Mouse (Mus musculus) liver, embryonic 13.5 days (tissue): ENCODE data around the gene Cic. TPM values are rescaled to one million over a fixed set of nuclear protein-coding genes. Genes with fewer than 3 reads are reported as not detected.
"Not testable (repeated sequence)": the region's sequence is repeated elsewhere in the genome, so short reads cannot be mapped to it uniquely, and the experiment has no call there.

Experiments used
- ATAC-seq: fragments of 200-750 bp; cut with Nextera tagmentation; 2 replicates; pipeline ENCODE4 v1.8.0; 2017; ENCODE audit warnings: low read depth, mild to moderate bottlenecking, moderate number of reproducible peaks, moderate library complexity
- DNase-seq: peaks from one replicate; pipeline ENCODE4 v3.0.0; 2022
- H3K27ac ChIP-seq: fragments of 300-500 bp; sonication (generic); 2 replicates; pipeline ENCODE4 v1.5.1; 2015; ENCODE audit warnings: moderate library complexity, mild to moderate bottlenecking, inconsistent platforms
- H3K27me3 ChIP-seq: fragments of 300-500 bp; sonication (generic); 2 replicates; pipeline ENCODE4 v1.6.1; 2015; ENCODE audit warnings: mild to moderate bottlenecking, inconsistent platforms
- H3K36me3 ChIP-seq: fragments of 300-500 bp; sonication (generic); 2 replicates; pipeline ENCODE4 v1.6.1; 2015; ENCODE audit warnings: mild to moderate bottlenecking, inconsistent platforms
- H3K4me1 ChIP-seq: fragments of 300-500 bp; sonication (generic); replicated peaks from 2 replicates; pipeline ENCODE4 v1.6.1; 2015; ENCODE audit warnings: inconsistent platforms
- H3K4me2 ChIP-seq: fragments of 300-500 bp; sonication (generic); 2 replicates; pipeline ENCODE4 v1.6.1; 2015; ENCODE audit warnings: inconsistent platforms, mild to moderate bottlenecking, moderate library complexity
- H3K4me3 ChIP-seq: fragments of 300-500 bp; sonication (generic); replicated peaks from 2 replicates; pipeline ENCODE4 v1.5.1; 2015; ENCODE audit warnings: mild to moderate bottlenecking, inconsistent platforms
- H3K9ac ChIP-seq: fragments of 300-500 bp; sonication (generic); 2 replicates; pipeline ENCODE4 v1.6.1; 2015; ENCODE audit warnings: mild to moderate bottlenecking, inconsistent platforms
- H3K9me3 ChIP-seq: fragments of 300-500 bp; sonication (generic); replicated peaks from 2 replicates; pipeline ENCODE4 v1.6.1; 2016; ENCODE audit warnings: inconsistent platforms
- WGBS: fragments of 180-500 bp; shearing (Covaris S2); methylation state at CpG from one replicate; pipeline ENCODE4 v1.1.7; 2015; ENCODE audit not compliant: insufficient replicate concordance; 5-methylcytosine and 5-hydroxymethylcytosine counted together
- polyA plus RNA-seq: library from polyadenylated mRNA; unstranded; fragments of >200 nt; fragmentation: Nextera tagmentation; extraction: Ambion mirVana; gene quantifications from 2 replicates; pipeline ENCODE4 v1.2.1, GENCODE M21; 2015

Cic gene
- polyA plus RNA-seq, 1 experiment from 2014 or later, result 10.4 TPM

- DNase-seq (peak; percentile 87), ATAC-seq (peak; percentile 91)
- Histone ChIP-seq H3K4me3 (peak within 1 kb of the TSS; percentile 70), H3K36me3 (no peaks in the 10 kb centered on the region), H3K9ac (peak within 1 kb of the TSS; percentile 69), H3K4me1 (peaks cover 31% of the 10 kb centered on the region), H3K27me3 (peaks cover 59% of the 10 kb centered on the region), H3K4me2 (peak within 1 kb of the TSS; percentile 88), H3K27ac (peak within 1 kb of the TSS; percentile 55), H3K9me3 (no peaks in the 10 kb centered on the region)
- 1% methylated on average over 52 of the region's 52 CpGs for WGBS
Measured at GRCm38 (mm10) chr7:25316532-25317445, 49.3 kb downstream of the Cic start, which contains the start of gene Megf8. Gene Megf8 (plus strand): TSS chr7:25317164.

GRCm38 (mm10) chr7:25317446-25317999, 50.0 kb downstream of the Cic start:
- ATAC-seq, result no peak
- peak overlapping the region; percentile 69 for H3K9ac ChIP-seq
- no peaks in the 10 kb centered on the region for H3K36me3 ChIP-seq
- DNase-seq, result no peak
- H3K4me3 ChIP-seq, result peak overlapping the region; percentile 70
- peak overlapping the region; percentile 88 for H3K4me2 ChIP-seq
- WGBS, result 22% methylated on average over 21 of the region's 21 CpGs
- H3K9me3 ChIP-seq, result no peaks in the 10 kb centered on the region
- peaks cover 31% of the 10 kb centered on the region for H3K4me1 ChIP-seq
- peak overlapping the region; percentile 9 for H3K27ac ChIP-seq
- H3K27me3 ChIP-seq, result peaks cover 51% of the 10 kb centered on the region

GRCm38 (mm10) chr7:25322058-25322484, 54.6 kb downstream of the Cic start:
- ATAC-seq (no peak), DNase-seq (no peak)
- 48% methylated on average over 6 of the region's 6 CpGs for WGBS
- Histone ChIP-seq H3K4me1 (peaks cover 12% of the 10 kb centered on the region), H3K27me3 (peaks cover 6% of the 10 kb centered on the region), H3K36me3 (no peaks in the 10 kb centered on the region), H3K4me2 (no peak overlapping the region), H3K9ac (no peak overlapping the region), H3K27ac (no peak overlapping the region), H3K9me3 (no peaks in the 10 kb centered on the region), H3K4me3 (no peak overlapping the region)

- no peaks in the 10 kb centered on the region for H3K27me3 ChIP-seq
- no peak overlapping the region for H3K9ac ChIP-seq
- no peaks in the 10 kb centered on the region for H3K36me3 ChIP-seq
- ATAC-seq, result no peak
- H3K4me1 ChIP-seq, result 0 out of 2 replicates have a peak, but pooled peaks cover 3% of the 10 kb centered on the region
- H3K4me3 ChIP-seq, result no peak overlapping the region
- WGBS, result 74% methylated on average over 2 of the region's 2 CpGs
- no peaks in the 10 kb centered on the region for H3K9me3 ChIP-seq
- H3K4me2 ChIP-seq, result no peak overlapping the region
- no peak overlapping the region for H3K27ac ChIP-seq
- DNase-seq, result no peak
Measured at GRCm38 (mm10) chr7:25323219-25323618, 55.7 kb downstream of the Cic start.

GRCm38 (mm10) chr7:25325431-25325830, 57.9 kb downstream of the Cic start:
- H3K27ac ChIP-seq, H3K4me1 ChIP-seq, ATAC-seq, DNase-seq, H3K9ac ChIP-seq, H3K4me3 ChIP-seq, H3K27me3 ChIP-seq, H3K4me2 ChIP-seq, H3K9me3 ChIP-seq, H3K36me3 ChIP-seq: not testable (repeated sequence)
- WGBS, result 64% methylated on average over 6 of the region's 6 CpGs

GRCm38 (mm10) chr7:25326233-25326632, 58.7 kb downstream of the Cic start:
- Histone ChIP-seq H3K9ac (no peak overlapping the region), H3K36me3 (no peaks in the 10 kb centered on the region), H3K4me1 (no peaks in the 10 kb centered on the region), H3K4me3 (no peak overlapping the region), H3K9me3 (no peaks in the 10 kb centered on the region), H3K4me2 (no peak overlapping the region), H3K27ac (no peak overlapping the region), H3K27me3 (no peaks in the 10 kb centered on the region)
- DNase-seq (no peak), ATAC-seq (no peak)
- WGBS, result 64% methylated on average over 8 of the region's 8 CpGs

- WGBS, result 40% methylated on average over 16 of the region's 16 CpGs
- Histone ChIP-seq H3K4me2 (no peak overlapping the region), H3K9ac (no peak overlapping the region), H3K36me3 (no peaks in the 10 kb centered on the region), H3K4me1 (no peaks in the 10 kb centered on the region), H3K27ac (no peak overlapping the region), H3K4me3 (no peak overlapping the region), H3K9me3 (no peaks in the 10 kb centered on the region), H3K27me3 (no peaks in the 10 kb centered on the region)
- DNase-seq (peak; percentile 53), ATAC-seq (0 out of 2 replicates have a peak, but pooled peaks have one; percentile 41)
Measured at GRCm38 (mm10) chr7:25333596-25334307, 66.2 kb downstream of the Cic start.

GRCm38 (mm10) chr7:25334472-25334871, 67.0 kb downstream of the Cic start:
- H3K9me3 ChIP-seq, result no peaks in the 10 kb centered on the region
- no peak overlapping the region for H3K4me3 ChIP-seq
- H3K27me3 ChIP-seq, result no peaks in the 10 kb centered on the region
- H3K27ac ChIP-seq, result no peak overlapping the region
- 75% methylated on average over 12 of the region's 12 CpGs for WGBS
- no peaks in the 10 kb centered on the region for H3K36me3 ChIP-seq
- DNase-seq (no peak), ATAC-seq (no peak; the same call in 1 of the 2 replicates)
- H3K4me1 ChIP-seq, result no peaks in the 10 kb centered on the region
- H3K9ac ChIP-seq, result no peak overlapping the region
- H3K4me2 ChIP-seq, result no peak overlapping the region

- Histone ChIP-seq H3K9me3 (no peaks in the 10 kb centered on the region), H3K9ac (no peak overlapping the region), H3K4me1 (no peaks in the 10 kb centered on the region), H3K4me3 (no peak overlapping the region), H3K27me3 (no peaks in the 10 kb centered on the region), H3K4me2 (no peak overlapping the region), H3K36me3 (no peaks in the 10 kb centered on the region), H3K27ac (no peak overlapping the region)
- DNase-seq (no peak), ATAC-seq (no peak)
- WGBS, result 71% methylated on average over 9 of the region's 9 CpGs
Measured at GRCm38 (mm10) chr7:25339329-25339728, 71.8 kb downstream of the Cic start.

GRCm38 (mm10) chr7:25341000-25341784, 73.7 kb downstream of the Cic start:
- H3K27ac ChIP-seq, result no peak overlapping the region
- no peak for ATAC-seq
- 73% methylated on average over 20 of the region's 20 CpGs for WGBS

More at GRCm38 (mm10) chr7:25341000-25341784, 73.7 kb downstream of the Cic start:
- H3K4me3 ChIP-seq, result no peak overlapping the region
- no peaks in the 10 kb centered on the region for H3K27me3 ChIP-seq
- H3K9me3 ChIP-seq, result no peaks in the 10 kb centered on the region
- no peaks in the 10 kb centered on the region for H3K36me3 ChIP-seq
- no peaks in the 10 kb centered on the region for H3K4me1 ChIP-seq
- H3K9ac ChIP-seq, result no peak overlapping the region
- H3K4me2 ChIP-seq, result no peak overlapping the region
- DNase-seq, result no peak
